Mouse (Mus musculus): ENCODE data around the gene Sema6c. TPM values are rescaled to one million over a fixed set of nuclear protein-coding genes. Genes with fewer than 3 reads are reported as not detected.
"Not testable (repeated sequence)": the region's sequence is repeated elsewhere in the genome, so short reads cannot be mapped to it uniquely, and the experiment has no call there.

Sema6c gene
- total RNA-seq, 2 experiments from 2014 or later: 24.4 to 27.0 TPM

GRCm38 (mm10) chr3:95181841-95182240 lies 21.6 kb downstream of the Sema6c start:
- no peak for DNase-seq (ENCODE audit: low spot score in 2 of 2)

DNA sequence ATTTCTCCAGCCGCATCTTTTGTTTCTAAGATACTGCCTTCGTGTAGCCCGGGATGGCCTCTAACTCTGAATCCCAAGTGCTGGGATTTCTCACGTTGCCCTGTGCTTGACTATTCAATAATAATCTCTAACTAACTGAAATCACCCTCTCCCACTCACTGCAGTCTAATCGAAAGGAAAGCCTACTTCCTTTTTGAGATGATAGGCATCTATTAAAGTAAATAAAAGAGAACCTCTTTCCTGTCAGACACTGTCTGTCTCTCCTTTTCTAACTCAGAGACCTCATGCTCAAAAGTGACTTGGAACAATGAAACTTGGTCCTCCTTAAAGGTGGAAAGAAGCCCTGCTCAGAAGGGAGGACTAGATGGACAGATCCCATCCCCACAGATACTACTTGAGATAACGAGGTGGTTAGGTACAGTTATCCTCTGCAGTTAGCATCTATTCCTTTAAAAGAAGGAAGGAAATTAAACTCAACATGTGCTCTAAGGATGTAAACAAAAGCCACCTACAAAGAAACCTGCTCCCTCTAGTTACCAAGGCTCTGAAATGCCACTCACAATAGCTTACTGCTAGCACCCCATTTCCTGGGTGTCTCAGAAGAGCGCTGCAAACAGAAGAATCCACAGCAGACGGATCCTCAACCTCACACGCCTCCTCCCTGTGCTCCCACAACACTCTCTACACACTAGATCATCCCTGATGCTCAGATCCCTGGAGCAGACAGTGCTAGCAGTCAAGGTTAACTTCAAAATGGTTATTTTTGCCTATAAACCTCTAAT lies 24.7 kb downstream of the Sema6c start:
- DNase-seq (ENCODE audit: low spot score in 2 of 2): no peak

DNA sequence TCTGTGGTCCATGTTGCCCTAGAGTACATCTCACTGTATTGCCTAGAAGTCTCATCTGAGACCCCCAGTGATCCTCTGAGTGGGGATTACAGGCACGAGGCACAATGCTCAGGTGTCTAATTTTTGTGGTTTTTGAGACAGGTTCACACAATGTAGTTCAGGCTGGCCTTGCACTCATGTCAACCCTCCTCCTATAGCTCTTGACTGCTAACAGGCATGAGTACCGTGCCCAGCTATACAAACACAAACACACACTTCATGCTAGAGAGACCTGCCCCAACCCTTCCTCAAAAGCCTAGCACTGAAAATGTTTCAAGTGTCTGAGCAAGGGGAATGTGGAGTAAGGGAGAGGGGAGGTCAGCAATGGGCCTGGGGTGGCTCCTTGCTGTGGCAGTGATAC lies 25.8 kb downstream of the Sema6c start:
- no peak for DNase-seq (ENCODE audit: low spot score in 2 of 2)

DNA sequence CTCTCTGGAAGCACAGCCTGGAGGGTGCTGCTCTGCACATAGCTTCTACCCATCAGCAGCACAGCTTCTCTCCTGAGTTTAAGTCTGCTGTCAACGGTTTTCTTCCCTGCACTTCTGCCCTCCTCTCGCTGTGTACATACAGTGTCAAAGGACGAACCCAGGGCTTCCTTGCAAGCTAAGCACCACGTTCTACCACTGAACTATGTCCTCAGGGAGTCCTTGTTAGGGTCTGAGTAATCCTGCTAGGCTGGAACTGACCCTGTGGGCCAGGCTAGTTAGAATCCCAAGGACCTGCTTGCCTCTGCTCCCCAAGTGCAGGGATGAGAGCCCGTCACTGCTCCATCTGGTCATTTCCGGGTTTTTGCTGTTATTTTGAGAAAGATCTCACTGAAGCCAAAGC lies 26.6 kb downstream of the Sema6c start:
- DNase-seq (ENCODE audit: low spot score in 2 of 2): no peak

DNA sequence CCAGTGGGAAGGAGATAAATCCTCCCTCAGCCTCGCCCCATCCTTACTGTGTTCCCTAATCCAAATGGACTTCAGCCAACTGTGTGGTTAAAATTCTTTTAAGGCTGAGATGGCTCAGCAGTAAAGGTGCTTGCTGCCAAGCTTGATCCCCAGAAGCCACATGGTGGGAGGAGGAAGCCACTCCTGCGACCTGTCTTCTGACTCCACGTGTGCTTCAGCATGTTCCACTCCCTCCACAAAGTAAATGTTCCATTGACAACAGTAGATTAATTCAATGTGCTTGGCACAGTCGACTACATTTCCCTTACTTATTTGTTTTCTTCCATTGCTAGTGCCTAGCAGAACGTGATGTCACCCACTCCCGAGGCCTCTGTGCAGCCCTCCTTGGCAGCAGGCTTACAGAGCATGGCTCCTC lies 34.5 kb downstream of the Sema6c start:
- no peak for DNase-seq (ENCODE audit: low spot score in 2 of 2)

- DNase-seq (ENCODE audit: low spot score in 2 of 2): no peak
Observed at GRCm38 (mm10) chr3:95195772-95196171, 35.5 kb downstream of the Sema6c start.

DNA sequence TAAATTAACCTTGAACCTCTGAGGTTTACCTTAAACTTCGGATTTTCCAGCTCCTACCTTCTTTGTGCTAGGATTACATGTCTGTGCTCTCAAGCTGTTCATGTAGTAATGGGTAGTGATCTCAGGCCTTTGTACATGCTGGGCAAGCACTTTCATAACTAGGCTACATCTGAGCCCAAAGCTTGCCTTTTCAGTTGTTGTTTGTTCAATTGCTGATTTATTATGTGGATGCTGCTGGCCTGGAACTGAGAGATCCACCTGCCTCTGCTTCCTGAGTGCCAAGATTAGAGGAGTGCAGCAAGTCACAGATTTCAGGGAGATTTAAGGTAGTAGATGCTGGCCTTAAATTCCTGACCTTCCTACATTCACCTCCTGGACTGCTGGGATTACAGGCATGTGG lies 38.8 kb downstream of the Sema6c start:
- no peak for DNase-seq (ENCODE audit: low spot score in 2 of 2)

DNA sequence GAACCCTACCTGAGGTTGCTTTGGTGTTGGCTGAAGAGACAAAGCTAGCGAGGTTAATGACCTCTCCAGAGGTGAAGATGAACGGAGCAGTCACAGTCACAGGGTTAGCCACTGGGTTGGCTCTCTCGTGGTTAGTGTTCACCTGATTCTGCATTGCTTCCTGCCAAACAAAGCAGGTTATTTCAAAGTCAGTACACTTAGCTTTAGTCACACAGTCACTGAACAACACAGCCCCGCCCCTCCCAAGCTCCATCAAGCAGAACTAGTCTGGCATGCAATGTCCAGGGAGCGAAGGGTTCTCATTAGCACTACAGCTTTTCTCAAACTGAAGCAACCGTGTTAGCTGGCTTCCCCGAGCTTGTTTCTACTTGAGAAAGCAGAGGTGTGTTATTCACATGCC lies 39.9 kb downstream of the Sema6c start:
- DNase-seq (ENCODE audit: low spot score in 2 of 2): no peak

- no peak for DNase-seq (ENCODE audit: low spot score in 2 of 2)
Observed at GRCm38 (mm10) chr3:95200562-95200961, 40.3 kb downstream of the Sema6c start.

DNA sequence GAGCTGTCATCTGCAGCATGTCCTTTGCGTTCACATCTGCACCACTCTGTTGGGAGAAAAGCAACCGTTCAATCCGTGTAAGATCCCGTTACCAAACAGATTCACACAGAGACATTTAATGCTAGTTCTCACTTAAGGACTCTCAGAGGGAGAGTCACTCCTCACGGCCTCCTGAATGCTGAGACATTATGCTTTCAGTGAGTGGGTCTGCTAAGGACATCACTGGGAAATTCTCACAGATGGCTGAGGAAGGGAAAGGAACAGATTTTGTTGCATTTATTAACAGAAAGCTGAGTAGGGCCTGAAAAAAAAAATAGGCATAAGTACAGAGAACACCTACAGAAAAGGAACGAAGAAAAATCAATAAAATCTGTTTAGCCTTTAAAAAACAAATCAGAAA lies 43.6 kb downstream of the Sema6c start:
- no peak for DNase-seq (ENCODE audit: low spot score in 2 of 2)

DNA sequence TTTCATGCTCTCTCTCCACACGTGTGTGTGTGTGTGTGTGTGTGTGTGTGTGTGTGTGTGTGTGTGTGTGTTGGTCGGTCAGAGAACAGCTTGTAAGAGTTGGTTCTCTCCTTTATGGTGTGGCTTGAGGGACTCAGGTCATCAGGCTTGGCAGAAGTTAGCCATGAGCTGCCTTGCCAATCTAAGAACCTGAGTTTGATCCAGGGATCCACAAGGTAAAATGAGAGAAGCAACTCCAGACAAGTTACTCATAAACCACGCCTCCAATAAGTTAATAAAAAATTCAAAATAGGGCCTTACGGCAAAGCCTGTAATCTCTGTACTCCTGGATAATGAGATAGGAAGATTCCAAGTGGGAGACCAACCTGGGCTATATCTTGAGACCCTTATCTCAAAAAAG lies 48.0 kb downstream of the Sema6c start:
- no peak for DNase-seq (ENCODE audit: low spot score in 2 of 2)

- DNase-seq (ENCODE audit: low spot score in 2 of 2): no peak
Observed at GRCm38 (mm10) chr3:95210585-95210984, 50.3 kb downstream of the Sema6c start.

GRCm38 (mm10) chr3:95212889-95213608 lies 52.8 kb downstream of the Sema6c start:
- not testable (repeated sequence) for DNase-seq (ENCODE audit: low spot score in 2 of 2)

DNA sequence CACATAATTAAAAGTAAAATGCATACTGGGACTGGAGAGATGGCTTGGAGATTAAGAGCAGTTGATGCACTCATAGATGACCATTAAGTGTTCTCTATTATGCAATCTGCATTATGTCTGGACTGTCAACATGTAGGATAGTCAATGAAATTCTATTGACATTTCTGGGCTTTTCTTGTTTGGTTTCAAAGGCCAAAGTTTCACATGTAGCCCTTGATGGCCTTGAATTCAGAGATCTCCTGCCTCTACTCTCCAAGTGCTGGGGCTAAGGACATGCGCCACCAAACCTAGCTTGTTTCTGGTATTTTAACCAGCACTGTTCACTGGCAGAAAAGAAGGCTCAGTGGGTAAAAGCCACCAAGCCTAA lies 53.3 kb downstream of the Sema6c start:
- DNase-seq (ENCODE audit: low spot score in 2 of 2): no peak

- no peak for DNase-seq (ENCODE audit: low spot score in 2 of 2)
Observed at GRCm38 (mm10) chr3:95216655-95217254, 56.5 kb downstream of the Sema6c start.

DNA sequence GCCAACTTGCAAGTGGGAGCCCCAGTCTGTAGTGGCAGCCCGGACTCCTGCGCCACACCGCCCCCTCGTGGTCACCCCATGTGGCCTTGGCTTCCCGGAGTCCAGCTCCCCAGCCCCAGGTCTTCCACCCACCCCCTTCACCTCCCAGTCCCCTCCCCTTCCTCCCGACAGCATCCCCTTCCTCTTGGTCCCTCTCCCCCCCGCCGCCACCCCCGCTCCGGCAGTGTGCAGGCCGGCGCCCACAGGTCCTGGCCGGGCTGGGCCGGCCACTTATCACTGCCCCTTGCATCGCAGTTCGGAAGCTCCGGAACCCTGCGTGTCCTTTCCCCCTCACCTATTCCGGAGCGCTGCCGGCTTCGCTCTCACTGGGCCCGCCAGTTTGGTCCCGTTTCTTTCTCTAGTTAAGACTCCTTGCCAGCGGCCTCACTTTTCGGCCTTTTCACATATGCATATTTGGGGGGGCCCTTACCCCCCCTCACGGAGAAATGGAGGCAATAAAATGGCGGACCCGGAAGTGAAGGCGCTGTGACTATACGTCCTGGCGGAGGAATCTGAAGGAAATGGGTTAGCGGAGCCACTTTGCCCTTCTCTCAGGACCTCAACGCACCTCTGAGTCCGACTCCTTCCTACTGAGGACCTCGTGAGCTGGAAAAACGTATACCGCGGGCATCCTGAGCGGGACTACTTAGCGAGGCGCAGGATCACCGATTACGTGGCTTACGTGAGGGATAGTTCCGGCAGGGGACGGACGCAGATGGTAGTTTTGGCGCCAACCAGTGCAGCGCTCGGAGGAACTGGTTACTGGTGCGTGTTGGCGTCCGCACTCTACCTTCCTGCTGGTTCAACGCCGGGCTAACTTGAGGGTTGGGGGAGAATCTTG lies 57.2 kb downstream of the Sema6c start, which contains the start of gene Gabpb2:
Gene Gabpb2, minus strand, starts transcription at position 662 of the 880 bp plus-strand sequence.
- peak; percentile 88 to 89 for DNase-seq (ENCODE audit: low spot score in 2 of 2)

DNA sequence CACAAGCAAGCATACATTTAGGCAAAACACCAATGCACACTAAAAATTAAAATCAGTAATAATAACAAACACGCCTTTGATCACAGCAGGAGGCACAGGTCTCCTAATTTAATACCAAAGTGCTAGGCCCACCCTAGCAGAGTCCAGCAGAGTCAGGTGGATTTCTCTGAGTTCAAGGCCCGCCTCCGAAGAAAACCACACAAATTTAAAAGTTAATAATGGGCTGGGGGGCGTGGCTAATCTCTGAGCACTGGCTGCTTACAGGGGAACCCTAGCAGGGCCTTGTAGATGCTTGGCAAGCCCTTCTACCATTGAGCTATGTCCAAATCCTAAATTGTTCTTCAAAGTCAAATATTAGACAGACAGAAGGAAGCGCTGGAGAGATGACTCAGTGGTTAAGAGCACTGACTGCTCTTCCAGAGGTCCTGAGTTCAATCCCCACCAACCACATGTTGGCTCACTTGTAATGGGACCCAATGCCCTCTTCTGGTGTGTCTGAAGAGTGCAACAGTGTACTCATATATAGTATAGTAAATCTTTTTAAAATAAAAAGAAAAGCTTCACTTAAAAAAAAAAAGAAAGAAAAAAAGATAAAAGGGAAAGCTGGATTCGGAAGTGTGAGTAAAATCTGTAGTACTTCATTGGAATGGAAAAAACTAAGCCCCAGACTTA lies 58.3 kb downstream of the Sema6c start:
- DNase-seq (ENCODE audit: low spot score in 2 of 2): no peak

GRCm38 (mm10) chr3:95223041-95223440 lies 62.8 kb downstream of the Sema6c start:
- no peak for DNase-seq (ENCODE audit: low spot score in 2 of 2)
